Comparison of ENCODE assay signal across 23 mouse cellular contexts in genomic region chr13:46341419-46341818, GRCm38 (mm10).
DNase-seq lines count a peak whose midpoint lies in the region; ATAC-seq and TF ChIP-seq lines count a peak whose summit lies in the region.
"Had no signal": no experiment of that assay in that cellular context is flagged by ENCODE, and none has a peak within 500 bp of the region (broad histone marks: within the 10 kb centered on the region; RNA-seq: fewer than 3 reads in every experiment).

No protein-coding gene starts in this region.

- no peaks in the 10 kb centered on the region for H3K27me3 ChIP-seq in embryonic facial prominence, embryonic 11.5 days (ENCODE audit: control insufficient read depth, insufficient read depth, low read length)
- no peaks in the 10 kb centered on the region for H3K27me3 ChIP-seq in embryonic facial prominence, embryonic 10.5 days (replicated peaks; ENCODE audit: low read depth, poor library complexity, severe bottlenecking)
- no peaks in the 10 kb centered on the region for H3K27me3 ChIP-seq in limb, embryonic 15.5 days
- H3K27me3 ChIP-seq in kidney, adult 2 months (replicated peaks; ENCODE audit: control insufficient read depth, insufficient read depth, low read length), result no peaks in the 10 kb centered on the region
- H3K27me3 ChIP-seq: embryonic facial prominence, embryonic 15.5 days; heart, embryonic 13.5 days; hindbrain, embryonic 12.5 days had no signal

- no peak overlapping the region for H3K9ac ChIP-seq in embryonic facial prominence, embryonic 11.5 days (replicated peaks; ENCODE audit: low read length)
- H3K9ac ChIP-seq in limb, embryonic 15.5 days, result no peak overlapping the region
- H3K9ac ChIP-seq: embryonic facial prominence, embryonic 15.5 days; heart, embryonic 13.5 days; hindbrain, embryonic 12.5 days had no signal

- H3K4me1 ChIP-seq in embryonic facial prominence, embryonic 11.5 days (ENCODE audit: control insufficient read depth, insufficient read depth, low read length), result no peaks in the 10 kb centered on the region
- peaks cover 6% of the 10 kb centered on the region for H3K4me1 ChIP-seq in embryonic facial prominence, embryonic 10.5 days
- H3K4me1 ChIP-seq in limb, embryonic 15.5 days, result no peaks in the 10 kb centered on the region
- no peaks in the 10 kb centered on the region for H3K4me1 ChIP-seq in kidney, adult 2 months (ENCODE audit: control insufficient read depth, insufficient read depth, low read length)
- H3K4me1 ChIP-seq: embryonic facial prominence, embryonic 15.5 days; forebrain, embryonic 10.5 days; heart, embryonic 13.5 days; hindbrain, embryonic 12.5 days had no signal

- H3K9me3 ChIP-seq in embryonic facial prominence, embryonic 11.5 days (replicated peaks; ENCODE audit: control insufficient read depth, low read length), result no peaks in the 10 kb centered on the region
- no peaks in the 10 kb centered on the region for H3K9me3 ChIP-seq in embryonic facial prominence, embryonic 10.5 days
- no peaks in the 10 kb centered on the region for H3K9me3 ChIP-seq in limb, embryonic 15.5 days
- H3K9me3 ChIP-seq: embryonic facial prominence, embryonic 15.5 days; forebrain, embryonic 10.5 days; G1E; heart, embryonic 13.5 days; hindbrain, embryonic 12.5 days had no signal

- no peak overlapping the region for H3K27ac ChIP-seq in embryonic facial prominence, embryonic 11.5 days (replicated peaks; ENCODE audit: low read depth, low read length)
- H3K27ac ChIP-seq in embryonic facial prominence, embryonic 10.5 days (replicated peaks), result no peak overlapping the region
- H3K27ac ChIP-seq in limb, embryonic 15.5 days, result no peak overlapping the region
- H3K27ac ChIP-seq in kidney, adult 2 months (ENCODE audit: insufficient read depth, low read depth, low read length), result no peak overlapping the region
- H3K27ac ChIP-seq: embryonic facial prominence, embryonic 15.5 days; forebrain, embryonic 10.5 days; heart, embryonic 13.5 days; hindbrain, embryonic 12.5 days had no signal

- no peaks in the 10 kb centered on the region for H3K36me3 ChIP-seq in embryonic facial prominence, embryonic 11.5 days (replicated peaks; ENCODE audit: control insufficient read depth, insufficient read depth, low read depth, low read length)
- H3K36me3 ChIP-seq in embryonic facial prominence, embryonic 10.5 days (replicated peaks), result no peaks in the 10 kb centered on the region
- H3K36me3 ChIP-seq in limb, embryonic 15.5 days, result no peaks in the 10 kb centered on the region
- no peaks in the 10 kb centered on the region for H3K36me3 ChIP-seq in kidney, adult 2 months (ENCODE audit: control insufficient read depth, insufficient read depth, low read length)
- H3K36me3 ChIP-seq: embryonic facial prominence, embryonic 15.5 days; forebrain, embryonic 10.5 days; G1E; heart, embryonic 13.5 days; hindbrain, embryonic 12.5 days had no signal

- no peak for ATAC-seq in embryonic facial prominence, embryonic 11.5 days (replicated peaks; ENCODE audit: insufficient number of reproducible peaks, low FRiP score, low TSS enrichment, low read depth)
- ATAC-seq in limb, embryonic 15.5 days (ENCODE audit: insufficient number of reproducible peaks, low FRiP score, low TSS enrichment, low read depth), result peak; percentile 55; the same call in 1 of the 2 replicates
- ATAC-seq: CD4-positive, CD25-positive, alpha-beta regulatory T cell, adult 4 months; forebrain, embryonic 14.5 days; hindbrain, embryonic 16.5 days; inflammation-experienced regulatory T-cells, adult 6 months had no signal

- TF ChIP-seq POLR2A in kidney, adult 2 months (IDR thresholded peaks at IDR 0.05; ENCODE audit: low read depth, low read length), result no peak

- TF ChIP-seq CTCF in kidney, adult 2 months (conservative IDR thresholded peaks at IDR 0.05; ENCODE audit: insufficient read depth, insufficient read length, low read depth, low read length), result no peak

- WGBS in embryonic facial prominence, embryonic 11.5 days, result 71% methylated on average over 5 of the region's 5 CpGs
- WGBS in embryonic facial prominence, embryonic 10.5 days, result 77% methylated on average over 5 of the region's 5 CpGs
- 59% methylated on average over 5 of the region's 5 CpGs for WGBS in limb, embryonic 15.5 days
- WGBS in kidney, adult 2 months, result 62% methylated on average over 5 of the region's 5 CpGs

- no peak overlapping the region for H3K4me3 ChIP-seq in embryonic facial prominence, embryonic 11.5 days (ENCODE audit: low read depth, low read length)
- no peak overlapping the region for H3K4me3 ChIP-seq in embryonic facial prominence, embryonic 10.5 days
- no peak overlapping the region for H3K4me3 ChIP-seq in limb, embryonic 15.5 days
- no peak overlapping the region for H3K4me3 ChIP-seq in kidney, adult 2 months (ENCODE audit: insufficient read depth, low read depth, low read length)
- H3K4me3 ChIP-seq: embryonic facial prominence, embryonic 15.5 days; erythroblast, embryonic 14.5 days; forebrain, embryonic 10.5 days; heart, embryonic 13.5 days; hindbrain, embryonic 12.5 days had no signal

- peak; percentile 12 for DNase-seq in embryonic facial prominence, embryonic 11.5 days (ENCODE audit: low spot score)
- no peak for DNase-seq in embryonic facial prominence, embryonic 10.5 days (ENCODE audit: low spot score)
- DNase-seq in heart, adult 11 months, result peak; percentile 64
- DNase-seq in heart, postnatal 4 days, result no peak
- no peak for DNase-seq in kidney, adult 2 months
- DNase-seq in embryo, embryonic 11 days, result no peak
- DNase-seq: adrenal gland, postnatal 10 days; B cell, adult 2 months; cerebellum, adult 11 months; cerebellum, adult 8-10 months; cerebellum, postnatal 14 days; heart, postnatal 36 days had no signal

- H3K4me2 ChIP-seq in embryonic facial prominence, embryonic 11.5 days (ENCODE audit: low read depth, low read length), result no peak overlapping the region
- no peak overlapping the region for H3K4me2 ChIP-seq in limb, embryonic 15.5 days
- H3K4me2 ChIP-seq: embryonic facial prominence, embryonic 15.5 days; heart, embryonic 13.5 days; hindbrain, embryonic 12.5 days had no signal

Comparison
In these comparisons a context has a peak if more than half of its experiments do, and no peak if none do; other contexts are left out.
1. DNase-seq: peak in embryonic facial prominence, embryonic 11.5 days (single experiment) and heart, adult 11 months (single experiment); none in embryonic facial prominence, embryonic 10.5 days (single experiment), heart, postnatal 4 days (single experiment), kidney, adult 2 months (single experiment) and embryo, embryonic 11 days (single experiment).